Mouse (Mus musculus) telencephalon, adult 2 months (tissue): ENCODE results near the gene Csta1.
"Not testable (repeated sequence)": the region's sequence is repeated elsewhere in the genome, so short reads cannot be mapped to it uniquely, and the experiment has no call there.

Experiments used
- DNase-seq: peaks from one replicate; pipeline ENCODE4 v3.0.0-alpha.2; 2011; ENCODE audit warnings: low read depth, low spot score

The Csta1 gene

GRCm38 (mm10) chr16:36131141-36131540, at the start of gene Csta1:
Csta1 (minus strand) TSS chr16:36131241.
- DNase-seq = no peak

GRCm38 (mm10) chr16:36179910-36180309, 48.9 kb upstream of the Csta1 start:
- no peak for DNase-seq

- DNase-seq = no peak
Measured at GRCm38 (mm10) chr16:36176108-36176507, 45.1 kb upstream of the Csta1 start.

GRCm38 (mm10) chr16:36167841-36168240, 36.8 kb upstream of the Csta1 start:
- DNase-seq = not testable (repeated sequence)

- no peak for DNase-seq
Measured at GRCm38 (mm10) chr16:36156402-36156975, 25.4 kb upstream of the Csta1 start, which contains the start of gene Stfa2l1. Stfa2l1 (plus strand) TSS chr16:36156811.

- no peak for DNase-seq
Measured at GRCm38 (mm10) chr16:36138201-36138600, 7.2 kb upstream of the Csta1 start.

- no peak for DNase-seq
Measured at GRCm38 (mm10) chr16:36128092-36128491, 2.9 kb downstream of the Csta1 start.

- not testable (repeated sequence) for DNase-seq
Measured at GRCm38 (mm10) chr16:36115751-36116150, 15.3 kb downstream of the Csta1 start.

GRCm38 (mm10) chr16:36111486-36111885, 19.6 kb downstream of the Csta1 start:
- not testable (repeated sequence) for DNase-seq

- DNase-seq = no peak
Measured at GRCm38 (mm10) chr16:36102211-36102610, 28.8 kb downstream of the Csta1 start.

- no peak for DNase-seq
Measured at GRCm38 (mm10) chr16:36101526-36101925, 29.5 kb downstream of the Csta1 start.

GRCm38 (mm10) chr16:36097813-36098499, 33.1 kb downstream of the Csta1 start:
- not testable (repeated sequence) for DNase-seq

GRCm38 (mm10) chr16:36094079-36094478, 37.0 kb downstream of the Csta1 start:
- DNase-seq = no peak

- no peak for DNase-seq
Measured at GRCm38 (mm10) chr16:36090785-36091509, 40.1 kb downstream of the Csta1 start.

- DNase-seq = no peak
Measured at GRCm38 (mm10) chr16:36089850-36090616, 41.0 kb downstream of the Csta1 start.

- no peak for DNase-seq
Measured at GRCm38 (mm10) chr16:36089065-36089464, 42.0 kb downstream of the Csta1 start.

- DNase-seq = no peak
Measured at GRCm38 (mm10) chr16:36087846-36088245, 43.2 kb downstream of the Csta1 start.

GRCm38 (mm10) chr16:36079916-36080315, 51.1 kb downstream of the Csta1 start:
- no peak for DNase-seq

GRCm38 (mm10) chr16:36074772-36075171, 56.3 kb downstream of the Csta1 start:
- DNase-seq = no peak

GRCm38 (mm10) chr16:36072410-36073011, 58.5 kb downstream of the Csta1 start:
- no peak for DNase-seq
